ENCODE assay signal across 29 mouse cellular contexts in genomic region chr5:107164856-107165255, GRCm38 (mm10).
DNase-seq lines count a peak whose midpoint lies in the region; ATAC-seq lines count a peak whose summit lies in the region.
"Had no signal": no experiment of that assay in that cellular context is flagged by ENCODE, and none has a peak within 500 bp of the region (broad histone marks: within the 10 kb centered on the region; RNA-seq: fewer than 3 reads in every experiment).

No protein-coding gene starts in this region.

- no peaks in the 10 kb centered on the region for H3K27me3 ChIP-seq in embryonic facial prominence, embryonic 13.5 days
- no peaks in the 10 kb centered on the region for H3K27me3 ChIP-seq in embryonic facial prominence, embryonic 10.5 days (replicated peaks; ENCODE audit: low read depth, poor library complexity, severe bottlenecking)
- H3K27me3 ChIP-seq in embryonic facial prominence, embryonic 15.5 days, result no peaks in the 10 kb centered on the region
- no peaks in the 10 kb centered on the region for H3K27me3 ChIP-seq in limb, embryonic 13.5 days
- H3K27me3 ChIP-seq: embryonic facial prominence, embryonic 12.5 days; heart, embryonic 12.5 days; hindbrain, embryonic 15.5 days; kidney, embryonic 15.5 days; liver, embryonic 12.5 days; Patski; stomach, embryonic 15.5 days had no signal

- ATAC-seq in embryonic facial prominence, embryonic 13.5 days (ENCODE audit: insufficient number of reproducible peaks, insufficient read depth, low FRiP score, low TSS enrichment, low read depth), result no peak
- ATAC-seq in embryonic facial prominence, embryonic 15.5 days (ENCODE audit: insufficient number of reproducible peaks, low FRiP score, low TSS enrichment, low read depth), result no peak
- ATAC-seq in limb, embryonic 13.5 days (ENCODE audit: low FRiP score, low read depth), result no peak
- ATAC-seq: forebrain, embryonic 14.5 days; liver, embryonic 12.5 days; Patski had no signal

- no peak overlapping the region for H3K4me2 ChIP-seq in embryonic facial prominence, embryonic 13.5 days
- H3K4me2 ChIP-seq in embryonic facial prominence, embryonic 15.5 days (replicated peaks), result no peak overlapping the region
- no peak overlapping the region for H3K4me2 ChIP-seq in limb, embryonic 13.5 days (replicated peaks)
- H3K4me2 ChIP-seq: embryonic facial prominence, embryonic 12.5 days; heart, embryonic 12.5 days; hindbrain, embryonic 15.5 days; kidney, embryonic 15.5 days; liver, embryonic 12.5 days; stomach, embryonic 15.5 days had no signal

- no peak for DNase-seq in embryonic facial prominence, embryonic 10.5 days (ENCODE audit: low spot score)
- DNase-seq in adipocyte (ENCODE audit: low spot score), result peak; percentile 88
- DNase-seq in frontal cortex, postnatal 25 days (ENCODE audit: low spot score in 2 of 2), result no peak
- no peak for DNase-seq in right cerebral cortex, adult 18-20 months
- DNase-seq: cerebellum, adult 11 months; cerebellum, adult 9-10 months; cerebellum, postnatal 36 days; gastrocnemius, postnatal 14 days; heart, adult 18-20 months; kidney, adult 18-20 months; kidney, postnatal 25 days; lung, adult 2 months; lung, postnatal 10 days; midbrain, embryonic 14.5 days; retina, postnatal 1 day; right cerebral cortex, postnatal 25 days had no signal

- H3K9me3 ChIP-seq in embryonic facial prominence, embryonic 13.5 days, result no peaks in the 10 kb centered on the region
- H3K9me3 ChIP-seq in embryonic facial prominence, embryonic 10.5 days, result no peaks in the 10 kb centered on the region
- no peaks in the 10 kb centered on the region for H3K9me3 ChIP-seq in embryonic facial prominence, embryonic 15.5 days (replicated peaks)
- no peaks in the 10 kb centered on the region for H3K9me3 ChIP-seq in limb, embryonic 13.5 days
- H3K9me3 ChIP-seq: embryonic facial prominence, embryonic 12.5 days; heart, embryonic 12.5 days; hindbrain, embryonic 15.5 days; kidney, embryonic 15.5 days; liver, embryonic 12.5 days; stomach, embryonic 15.5 days had no signal

- WGBS in embryonic facial prominence, embryonic 13.5 days, result 80% methylated on average over 4 of the region's 4 CpGs
- 93% methylated on average over 4 of the region's 4 CpGs for WGBS in embryonic facial prominence, embryonic 10.5 days
- WGBS in embryonic facial prominence, embryonic 15.5 days, result 75% methylated on average over 4 of the region's 4 CpGs
- 69% methylated on average over 4 of the region's 4 CpGs for WGBS in limb, embryonic 13.5 days

- H3K36me3 ChIP-seq in embryonic facial prominence, embryonic 13.5 days, result no peaks in the 10 kb centered on the region
- H3K36me3 ChIP-seq in embryonic facial prominence, embryonic 10.5 days (replicated peaks), result no peaks in the 10 kb centered on the region
- H3K36me3 ChIP-seq in embryonic facial prominence, embryonic 15.5 days, result no peaks in the 10 kb centered on the region
- H3K36me3 ChIP-seq in limb, embryonic 13.5 days, result no peaks in the 10 kb centered on the region
- H3K36me3 ChIP-seq: embryonic facial prominence, embryonic 12.5 days; heart, embryonic 12.5 days; hindbrain, embryonic 15.5 days; kidney, embryonic 15.5 days; liver, embryonic 12.5 days; stomach, embryonic 15.5 days had no signal

- no peak overlapping the region for H3K9ac ChIP-seq in embryonic facial prominence, embryonic 13.5 days
- no peak overlapping the region for H3K9ac ChIP-seq in embryonic facial prominence, embryonic 15.5 days
- no peak overlapping the region for H3K9ac ChIP-seq in limb, embryonic 13.5 days
- H3K9ac ChIP-seq: embryonic facial prominence, embryonic 12.5 days; heart, embryonic 12.5 days; hindbrain, embryonic 15.5 days; kidney, embryonic 15.5 days; liver, embryonic 12.5 days; stomach, embryonic 15.5 days had no signal

- H3K4me1 ChIP-seq in embryonic facial prominence, embryonic 13.5 days, result peaks cover 85% of the 10 kb centered on the region
- peaks cover 57% of the 10 kb centered on the region for H3K4me1 ChIP-seq in embryonic facial prominence, embryonic 10.5 days
- H3K4me1 ChIP-seq in embryonic facial prominence, embryonic 15.5 days, result peaks cover 74% of the 10 kb centered on the region
- H3K4me1 ChIP-seq in limb, embryonic 13.5 days, result peaks cover 78% of the 10 kb centered on the region

- no peak overlapping the region for H3K4me3 ChIP-seq in embryonic facial prominence, embryonic 13.5 days
- no peak overlapping the region for H3K4me3 ChIP-seq in embryonic facial prominence, embryonic 10.5 days
- H3K4me3 ChIP-seq in embryonic facial prominence, embryonic 15.5 days (replicated peaks), result no peak overlapping the region
- H3K4me3 ChIP-seq in limb, embryonic 13.5 days, result no peak overlapping the region
- H3K4me3 ChIP-seq: embryonic facial prominence, embryonic 12.5 days; heart, embryonic 12.5 days; hindbrain, embryonic 15.5 days; kidney, embryonic 15.5 days; left cerebral cortex, adult 2 months; liver, embryonic 12.5 days; stomach, embryonic 15.5 days had no signal

- H3K27ac ChIP-seq in embryonic facial prominence, embryonic 13.5 days, result 0 out of 2 replicates have a peak overlapping the region, but pooled peaks have one; percentile 63
- H3K27ac ChIP-seq in embryonic facial prominence, embryonic 10.5 days (replicated peaks), result no peak overlapping the region
- H3K27ac ChIP-seq in embryonic facial prominence, embryonic 15.5 days (replicated peaks), result peak overlapping the region; percentile 77
- 0 out of 2 replicates have a peak overlapping the region, but pooled peaks have one; percentile 1 for H3K27ac ChIP-seq in limb, embryonic 13.5 days
- H3K27ac ChIP-seq: embryonic facial prominence, embryonic 12.5 days; hindbrain, embryonic 15.5 days; kidney, embryonic 15.5 days; left cerebral cortex, adult 2 months; liver, embryonic 12.5 days; macrophage had no signal
